Mouse (Mus musculus) monocyte, adult 2 months (primary cell): ENCODE measurements around the gene Copb1.
A peak's percentile ranks its signal among the peaks of the same experiment; 100 is the strongest.

Source experiments
- DNase-seq, 2 experiments: peaks; one replicate each; pipeline ENCODE4 v3.0.0; 2022; ENCODE audit warnings: low spot score in 2 of 2, low read depth in 1 of 2

Gene Copb1

GRCm38 (mm10) chr7:114253885-114254833 lies at the start of gene Copb1:
Copb1 (minus strand) TSS chr7:114254711.
- peak; percentile 69 to 76 for DNase-seq

- no peak for DNase-seq
Measured at GRCm38 (mm10) chr7:114301293-114301782, 46.8 kb upstream of the Copb1 start.

GRCm38 (mm10) chr7:114300782-114301181 lies 46.3 kb upstream of the Copb1 start:
- no peak for DNase-seq

GRCm38 (mm10) chr7:114299247-114299646 lies 44.7 kb upstream of the Copb1 start:
- DNase-seq, result no peak

GRCm38 (mm10) chr7:114294698-114295097 lies 40.2 kb upstream of the Copb1 start:
- DNase-seq, result no peak

GRCm38 (mm10) chr7:114293903-114294302 lies 39.4 kb upstream of the Copb1 start:
- DNase-seq, result no peak

GRCm38 (mm10) chr7:114292501-114292971 lies 38.0 kb upstream of the Copb1 start:
- peak in 1 of 2 experiments; percentile 39 for DNase-seq

- peak in 1 of 2 experiments; percentile 17 for DNase-seq
Measured at GRCm38 (mm10) chr7:114291461-114292335, 37.2 kb upstream of the Copb1 start.

GRCm38 (mm10) chr7:114290078-114290506 lies 35.6 kb upstream of the Copb1 start:
- no peak for DNase-seq

GRCm38 (mm10) chr7:114284296-114284910 lies 29.9 kb upstream of the Copb1 start:
- DNase-seq, result no peak

GRCm38 (mm10) chr7:114283006-114283405 lies 28.5 kb upstream of the Copb1 start:
- no peak for DNase-seq

GRCm38 (mm10) chr7:114281671-114282070 lies 27.2 kb upstream of the Copb1 start:
- DNase-seq, result peak in 1 of 2 experiments; percentile 28

GRCm38 (mm10) chr7:114276005-114276752 lies 21.7 kb upstream of the Copb1 start, which contains the start of gene Psma1:
Psma1 (minus strand) TSS chr7:114276118.
- peak; percentile 88 to 94 for DNase-seq

GRCm38 (mm10) chr7:114275372-114276004 lies 21.0 kb upstream of the Copb1 start:
- DNase-seq, result no peak

- no peak for DNase-seq
Measured at GRCm38 (mm10) chr7:114268446-114268845, 13.9 kb upstream of the Copb1 start.

- no peak for DNase-seq
Measured at GRCm38 (mm10) chr7:114251684-114252083, 2.8 kb downstream of the Copb1 start.

GRCm38 (mm10) chr7:114233980-114234379 lies 20.5 kb downstream of the Copb1 start:
- no peak for DNase-seq

- no peak for DNase-seq
Measured at GRCm38 (mm10) chr7:114232982-114233381, 21.5 kb downstream of the Copb1 start.

- no peak for DNase-seq
Measured at GRCm38 (mm10) chr7:114231857-114232256, 22.7 kb downstream of the Copb1 start.

GRCm38 (mm10) chr7:114226521-114226920 lies 28.0 kb downstream of the Copb1 start:
- DNase-seq, result no peak
